In the genomic region with DNA sequence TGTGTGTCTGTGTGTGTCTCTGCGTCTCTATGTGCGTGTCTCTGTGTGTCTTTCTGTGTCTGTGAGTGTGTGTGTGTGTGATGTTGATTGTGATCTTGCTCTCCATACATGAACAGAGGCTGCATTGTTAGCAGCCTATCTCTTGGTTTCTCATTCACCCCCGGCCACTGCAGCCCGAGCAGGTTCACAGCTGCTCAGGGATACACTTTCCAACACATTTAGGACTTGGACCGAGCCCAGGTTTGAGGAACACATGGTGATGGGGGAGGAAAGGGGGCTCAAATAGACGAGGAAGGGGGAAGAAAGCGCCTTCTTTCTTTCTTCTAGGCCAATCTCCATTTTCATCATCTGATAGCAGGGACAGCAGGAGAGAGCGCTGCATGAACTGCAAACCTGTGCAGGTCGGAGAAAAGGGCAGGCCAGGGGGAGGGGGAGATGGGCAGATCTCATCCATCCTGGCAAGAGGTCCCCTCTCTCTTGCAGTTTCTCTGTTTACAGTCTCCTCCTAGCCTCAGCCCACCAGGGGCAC, we compare ENCODE assay signal across 9 mouse cellular contexts.
DNase-seq lines count a peak whose midpoint lies in the region; ATAC-seq lines count a peak whose summit lies in the region.
"Had no signal": no experiment of that assay in that cellular context is flagged by ENCODE, and none has a peak within 500 bp of the region (broad histone marks: within the 10 kb centered on the region; RNA-seq: fewer than 3 reads in every experiment).

No protein-coding gene starts in this region.

- peaks cover 81% of the 10 kb centered on the region for H3K4me1 ChIP-seq in embryonic facial prominence, embryonic 14.5 days (ENCODE audit: control insufficient read depth, insufficient read depth, low read length)
- peaks cover 43% of the 10 kb centered on the region for H3K4me1 ChIP-seq in hindbrain, embryonic 12.5 days
- peaks cover 27% of the 10 kb centered on the region for H3K4me1 ChIP-seq in midbrain, embryonic 15.5 days

- no peaks in the 10 kb centered on the region for H3K27me3 ChIP-seq in embryonic facial prominence, embryonic 14.5 days (replicated peaks; ENCODE audit: control insufficient read depth, insufficient read depth, low read length)
- no peaks in the 10 kb centered on the region for H3K27me3 ChIP-seq in hindbrain, embryonic 12.5 days
- no peaks in the 10 kb centered on the region for H3K27me3 ChIP-seq in midbrain, embryonic 15.5 days (replicated peaks)
- H3K27me3 ChIP-seq: Patski had no signal

- H3K36me3 ChIP-seq in embryonic facial prominence, embryonic 14.5 days (ENCODE audit: control insufficient read depth, insufficient read depth, low read length), result no peaks in the 10 kb centered on the region
- H3K36me3 ChIP-seq in hindbrain, embryonic 12.5 days, result no peaks in the 10 kb centered on the region
- H3K36me3 ChIP-seq in midbrain, embryonic 15.5 days (replicated peaks), result no peaks in the 10 kb centered on the region

- H3K27ac ChIP-seq in embryonic facial prominence, embryonic 14.5 days (replicated peaks; ENCODE audit: low read depth, low read length), result peak overlapping the region; percentile 85
- peak overlapping the region; percentile 56 for H3K27ac ChIP-seq in hindbrain, embryonic 12.5 days
- H3K27ac ChIP-seq in midbrain, embryonic 15.5 days, result peak overlapping the region; percentile 65

- H3K9me3 ChIP-seq in embryonic facial prominence, embryonic 14.5 days (ENCODE audit: control insufficient read depth, low read length), result no peaks in the 10 kb centered on the region
- no peaks in the 10 kb centered on the region for H3K9me3 ChIP-seq in hindbrain, embryonic 12.5 days (replicated peaks)
- H3K9me3 ChIP-seq in midbrain, embryonic 15.5 days, result no peaks in the 10 kb centered on the region

- intact Hi-C loops in left cerebral cortex, postnatal 4 days (cut with DNase I), result no loop called here

- peak overlapping the region; percentile 14 for H3K4me2 ChIP-seq in embryonic facial prominence, embryonic 14.5 days (ENCODE audit: low read depth, low read length)
- no peak overlapping the region for H3K4me2 ChIP-seq in hindbrain, embryonic 12.5 days (replicated peaks)
- H3K4me2 ChIP-seq in midbrain, embryonic 15.5 days, result no peak overlapping the region

- peak overlapping the region; percentile 42; the same call in 1 of the 2 replicates for H3K9ac ChIP-seq in embryonic facial prominence, embryonic 14.5 days (ENCODE audit: low read depth, low read length)
- H3K9ac ChIP-seq in hindbrain, embryonic 12.5 days, result no peak overlapping the region
- H3K9ac ChIP-seq in midbrain, embryonic 15.5 days, result no peak overlapping the region

- ATAC-seq in embryonic facial prominence, embryonic 14.5 days (ENCODE audit: low read depth), result peak; percentile 50; the same call in 1 of the 2 replicates
- no peak for ATAC-seq in hindbrain, embryonic 12.5 days (ENCODE audit: low FRiP score)
- ATAC-seq in midbrain, embryonic 15.5 days (replicated peaks), result no peak
- no peak for ATAC-seq in frontal cortex, adult (ENCODE audit: low TSS enrichment)
- ATAC-seq in cerebellum, adult (ENCODE audit: insufficient number of reproducible peaks, low FRiP score, low TSS enrichment), result no peak
- ATAC-seq: Patski had no signal

- no peak overlapping the region for H3K4me3 ChIP-seq in embryonic facial prominence, embryonic 14.5 days (ENCODE audit: low read depth, low read length)
- no peak overlapping the region for H3K4me3 ChIP-seq in hindbrain, embryonic 12.5 days
- H3K4me3 ChIP-seq in midbrain, embryonic 15.5 days, result no peak overlapping the region

- DNase-seq in left cerebral cortex, postnatal 4 days, result peak; percentile 84
- DNase-seq in left cerebral cortex, adult 9 months (ENCODE audit: low spot score in 2 of 2), result no peak
- peak; percentile 91 for DNase-seq in embryonic facial prominence, embryonic 14.5 days (ENCODE audit: low spot score)
- DNase-seq: layer of hippocampus, postnatal 36 days had no signal

- 24% methylated on average over 9 of the region's 9 CpGs for WGBS in embryonic facial prominence, embryonic 14.5 days
- 47% methylated on average over 7 of the region's 9 CpGs for WGBS in hindbrain, embryonic 12.5 days
- WGBS in midbrain, embryonic 15.5 days, result 60% methylated on average over 9 of the region's 9 CpGs

Comparison
In these comparisons a context has a peak if more than half of its experiments do, and no peak if none do; other contexts are left out.
1. DNase-seq: peak in left cerebral cortex, postnatal 4 days (single experiment) and embryonic facial prominence, embryonic 14.5 days (single experiment); none in left cerebral cortex, adult 9 months (0 of 2).
2. Peak in every context shown above with its lines, with median percentiles within 50 percentile points of each other: H3K27ac ChIP-seq.